Mouse (Mus musculus) liver, embryonic 14.5 days (tissue): ENCODE results near the gene Nr1h2. TPM values are rescaled to one million over a fixed set of nuclear protein-coding genes. Genes with fewer than 3 reads are reported as not detected.

Experiments used
- ATAC-seq: fragments of 200-750 bp; cut with Nextera tagmentation; 2 replicates; pipeline ENCODE4 v1.8.0; 2017; ENCODE audit warnings: moderate number of reproducible peaks, mild to moderate bottlenecking, moderate library complexity; ENCODE audit not compliant: insufficient read depth
- DNase-seq, 3 experiments: peaks; one replicate each; pipeline ENCODE4 v3.0.0-alpha.2; 2012 to 2013; ENCODE audit warnings: low read depth in 3 of 3, low spot score in 3 of 3
- H3K27ac ChIP-seq: fragments of 300-500 bp; sonication (generic); 2 replicates; pipeline ENCODE4 v1.5.1; 2014; ENCODE audit warnings: moderate library complexity, mild to moderate bottlenecking, control low read depth, inconsistent platforms
- H3K27me3 ChIP-seq: fragments of 300-500 bp; sonication (generic); 2 replicates; pipeline ENCODE4 v1.6.1; 2014; ENCODE audit warnings: mild to moderate bottlenecking, low read length, moderate library complexity; ENCODE audit not compliant: control insufficient read depth, insufficient read depth
- H3K36me3 ChIP-seq: fragments of 300-500 bp; sonication (generic); replicated peaks from 2 replicates; pipeline ENCODE4 v1.6.1; 2014; ENCODE audit warnings: low read depth; ENCODE audit not compliant: control insufficient read depth, insufficient read depth
- H3K4me1 ChIP-seq, 2 experiments: fragments of 200-500 bp in 1 of 2; fragments of 300-500 bp in 1 of 2; sonication (generic) in 1 of 2; replicated peaks; 2 replicates each; pipeline ENCODE4 v1.6.1; 2012 to 2014; ENCODE audit warnings: antibody characterized with exemption in 1 of 2, inconsistent platforms in 1 of 2, low read length in 1 of 2; ENCODE audit not compliant: control insufficient read depth in 2 of 2, insufficient read depth in 2 of 2
- H3K4me2 ChIP-seq: fragments of 300-500 bp; sonication (generic); 2 replicates; pipeline ENCODE4 v1.6.1; 2014; ENCODE audit warnings: low read depth, mild to moderate bottlenecking, control low read depth, moderate library complexity
- H3K4me3 ChIP-seq, 2 experiments: fragments of 200-500 bp in 1 of 2; fragments of 300-500 bp in 1 of 2; sonication (generic) in 1 of 2; 2 replicates each; pipeline ENCODE4 v1.5.1; 2012 to 2014; ENCODE audit warnings: low read depth in 2 of 2, low read length in 2 of 2, mild to moderate bottlenecking in 2 of 2, control low read depth in 1 of 2, inconsistent platforms in 1 of 2, moderate library complexity in 1 of 2; ENCODE audit not compliant: insufficient read depth in 1 of 2
- H3K9ac ChIP-seq: fragments of 300-500 bp; sonication (generic); replicated peaks from 2 replicates; pipeline ENCODE4 v1.6.1; 2014; ENCODE audit warnings: mild to moderate bottlenecking, control low read depth, moderate library complexity
- H3K9me3 ChIP-seq: fragments of 300-500 bp; sonication (generic); 2 replicates; pipeline ENCODE4 v1.6.1; 2016; ENCODE audit warnings: low read length, mixed read lengths; ENCODE audit not compliant: control insufficient read depth
- CTCF ChIP-seq: IDR thresholded peaks from 2 replicates; pipeline ENCODE4 v1.5.1; 2016; ENCODE audit warnings: antibody characterized with exemption, low read depth, control low read depth
- EP300 ChIP-seq: IDR thresholded peaks from 2 replicates; pipeline ENCODE4 v1.6.1; 2016; ENCODE audit warnings: antibody characterized with exemption, low read depth
- whole genome bisulfite sequencing: fragments of 180-500 bp; shearing (Covaris S2); extraction: QIAGEN DNeasy Blood & Tissue Kit; methylation state at CpG from one replicate; pipeline ENCODE4 v1.1.7; 2014; ENCODE audit not compliant: insufficient replicate concordance; 5-methylcytosine and 5-hydroxymethylcytosine counted together
- polyA plus RNA-seq, 2 experiments: library from polyadenylated mRNA; depleted of rRNA in 1 of 2; stranded (reverse) in 1 of 2; unstranded in 1 of 2; fragments of >200 nt; fragmentation: Nextera tagmentation in 1 of 2; extraction: Ambion mirVana in 1 of 2; gene quantifications; 2 replicates each; pipeline versions ENCODE4 v1.2.1 to v1.2.3; 2012 to 2014

Gene Nr1h2
- 30.8 and 35.7 TPM in 2 replicates for polyA plus RNA-seq (2012; rRNA removed)
- polyA plus RNA-seq (2014; fragmentation: Nextera tagmentation; extraction: Ambion mirVana): 38.1 and 41.4 TPM in 2 replicates

DNA sequence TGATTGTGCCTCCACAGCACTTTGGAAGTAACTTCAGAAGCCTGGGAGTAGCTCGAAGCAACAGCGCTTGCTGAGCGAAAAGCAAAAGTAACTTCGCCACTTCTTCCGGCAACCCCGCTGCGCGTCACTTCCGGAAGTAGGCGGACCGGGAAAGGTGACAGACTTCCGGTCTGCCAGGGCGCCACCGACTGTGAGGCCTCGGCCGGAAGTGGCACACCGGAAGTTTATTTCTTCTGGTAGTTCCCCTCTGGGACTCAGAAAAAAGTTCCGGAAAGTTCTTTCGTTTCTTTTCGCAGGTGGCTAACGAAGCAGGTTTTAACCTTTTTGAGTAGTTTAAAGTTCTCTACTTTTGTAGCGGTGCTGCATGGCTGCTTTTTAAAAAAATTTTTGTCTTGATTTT lies at the start of gene Nr1h2:
Gene Nr1h2 (minus strand): TSS at position 126 of the 400 bp plus-strand sequence.
- H3K9me3 ChIP-seq: no peaks in the 10 kb centered on the region
- peak; percentile 84 for ATAC-seq

GRCm38 (mm10) chr7:44603186-44603855 lies 49.6 kb upstream of the Nr1h2 start:
- Histone ChIP-seq H3K9me3 (no peaks in the 10 kb centered on the region), H3K4me2 (no peak overlapping the region; the same call in 1 of the 2 replicates), H3K9ac (no peak overlapping the region), H3K4me1 (no peaks in the 10 kb centered on the region), H3K27ac (no peak overlapping the region), H3K27me3 (peaks cover 44% of the 10 kb centered on the region), H3K4me3 (no peak overlapping the region), H3K36me3 (no peaks in the 10 kb centered on the region)
- 5% methylated on average over 20 of the region's 20 CpGs for WGBS
- ATAC-seq: no peak
- no peak for DNase-seq
- TF ChIP-seq EP300 (no peak), CTCF (no peak)

More for the DNA sequence above, at the start of gene Nr1h2:
- H3K27me3 ChIP-seq: no peaks in the 10 kb centered on the region
- peaks cover 22% of the 10 kb centered on the region for H3K36me3 ChIP-seq
- TF ChIP-seq CTCF: no peak; the same call in 1 of the 2 replicates
- TF ChIP-seq EP300: no peak
- peak within 1 kb of the TSS; percentile 73 for H3K9ac ChIP-seq
- peak within 1 kb of the TSS; percentile 85 for H3K27ac ChIP-seq
- H3K4me3 ChIP-seq: peak within 1 kb of the TSS; percentile 73 to 80
- H3K4me1 ChIP-seq: peaks cover 7 to 11% of the 10 kb centered on the region in 2 experiments
- H3K4me2 ChIP-seq: peak within 1 kb of the TSS; percentile 68
- under 1% methylated on average over 22 of the region's 22 CpGs for WGBS
- DNase-seq: peak; percentile 92

- Histone ChIP-seq H3K4me1 (no peaks in the 10 kb centered on the region), H3K9me3 (no peaks in the 10 kb centered on the region), H3K9ac (no peak overlapping the region), H3K27me3 (peaks cover 44% of the 10 kb centered on the region), H3K4me3 (no peak overlapping the region), H3K36me3 (no peaks in the 10 kb centered on the region), H3K4me2 (no peak overlapping the region), H3K27ac (no peak overlapping the region)
- ATAC-seq (no peak), DNase-seq (no peak)
- WGBS: 20% methylated on average over 11 of the region's 11 CpGs
- TF ChIP-seq CTCF (no peak), EP300 (no peak)
Measured at GRCm38 (mm10) chr7:44602443-44602842, 48.7 kb upstream of the Nr1h2 start.

DNA sequence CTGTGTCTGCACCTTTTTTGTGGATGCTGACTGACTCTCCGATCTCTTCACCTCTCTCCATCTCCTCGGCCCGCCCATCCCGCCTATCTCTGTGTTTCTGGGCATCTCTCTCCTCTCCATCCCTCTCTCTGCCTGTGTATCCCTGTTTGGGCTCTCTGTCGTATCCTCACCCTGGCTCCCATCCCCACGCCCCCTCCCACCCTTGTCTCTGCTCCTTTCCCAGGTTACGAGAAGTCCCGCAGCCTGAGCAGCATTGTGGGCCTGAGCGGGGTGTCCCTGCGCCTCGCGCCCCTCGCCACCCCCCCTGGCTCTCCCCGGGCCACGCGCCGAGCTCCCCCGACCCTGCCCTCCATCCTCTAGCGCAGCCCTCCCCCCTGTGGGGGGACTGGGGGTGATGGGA lies 47.9 kb upstream of the Nr1h2 start:
- DNase-seq (no peak), ATAC-seq (no peak)
- Histone ChIP-seq H3K4me3 (no peak overlapping the region), H3K4me2 (no peak overlapping the region), H3K27me3 (peaks cover 42% of the 10 kb centered on the region), H3K4me1 (no peaks in the 10 kb centered on the region), H3K27ac (no peak overlapping the region), H3K36me3 (no peaks in the 10 kb centered on the region), H3K9ac (no peak overlapping the region), H3K9me3 (no peaks in the 10 kb centered on the region)
- 13% methylated on average over 19 of the region's 19 CpGs for WGBS
- TF ChIP-seq EP300 (no peak), CTCF (no peak)

GRCm38 (mm10) chr7:44600691-44601262 lies 47.0 kb upstream of the Nr1h2 start:
- DNase-seq (no peak), ATAC-seq (no peak)
- Histone ChIP-seq H3K9me3 (no peaks in the 10 kb centered on the region), H3K27ac (no peak overlapping the region), H3K27me3 (peaks cover 35% of the 10 kb centered on the region), H3K4me1 (no peaks in the 10 kb centered on the region), H3K4me2 (no peak overlapping the region), H3K36me3 (no peaks in the 10 kb centered on the region), H3K4me3 (no peak overlapping the region), H3K9ac (no peak overlapping the region)
- TF ChIP-seq CTCF (no peak), EP300 (no peak)
- WGBS: 66% methylated on average over 10 of the region's 10 CpGs
